Mouse (Mus musculus) inflammation-experienced regulatory T-cells, adult 6 months (primary cell): ENCODE data around the gene Ms4a18. TPM values are rescaled to one million over a fixed set of nuclear protein-coding genes. Genes with fewer than 3 reads are reported as not detected.
A peak's percentile ranks its signal among the peaks of the same experiment; 100 is the strongest.

Experiments used
- ATAC-seq: one replicate; pipeline ENCODE4 v1.8.0; 2017
- polyA plus RNA-seq, 3 experiments: library from polyadenylated mRNA; unstranded; fragments of 100-300 nt; shearing (Covaris generic); gene quantifications; one replicate each; pipeline ENCODE4 v1.2.1; 2017

The Ms4a18 gene
- polyA plus RNA-seq, 3 experiments from 2014 or later = not detected

DNA sequence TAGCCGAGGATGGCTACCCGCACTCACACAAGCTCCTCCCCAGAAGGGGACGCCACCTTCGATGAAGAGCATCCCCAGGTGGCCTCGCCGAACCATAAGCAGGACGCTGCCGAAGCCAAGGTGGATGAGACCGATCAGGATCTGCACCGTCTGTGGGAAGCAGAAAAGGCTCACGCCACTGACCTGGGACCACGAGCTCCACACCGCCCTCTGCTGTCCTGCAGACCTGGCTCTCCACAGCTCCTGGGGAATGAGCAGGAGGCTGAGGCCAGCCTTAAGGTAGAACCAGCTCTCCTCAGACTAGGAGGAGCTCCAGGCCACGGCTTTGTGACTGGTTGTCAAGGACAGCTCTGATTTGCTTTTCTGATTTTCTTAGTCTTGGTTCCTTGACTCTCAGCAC lies 34.7 kb downstream of the Ms4a18 start:
- ATAC-seq = no peak

GRCm38 (mm10) chr19:10980210-10980609 lies 37.6 kb downstream of the Ms4a18 start:
- no peak for ATAC-seq

DNA sequence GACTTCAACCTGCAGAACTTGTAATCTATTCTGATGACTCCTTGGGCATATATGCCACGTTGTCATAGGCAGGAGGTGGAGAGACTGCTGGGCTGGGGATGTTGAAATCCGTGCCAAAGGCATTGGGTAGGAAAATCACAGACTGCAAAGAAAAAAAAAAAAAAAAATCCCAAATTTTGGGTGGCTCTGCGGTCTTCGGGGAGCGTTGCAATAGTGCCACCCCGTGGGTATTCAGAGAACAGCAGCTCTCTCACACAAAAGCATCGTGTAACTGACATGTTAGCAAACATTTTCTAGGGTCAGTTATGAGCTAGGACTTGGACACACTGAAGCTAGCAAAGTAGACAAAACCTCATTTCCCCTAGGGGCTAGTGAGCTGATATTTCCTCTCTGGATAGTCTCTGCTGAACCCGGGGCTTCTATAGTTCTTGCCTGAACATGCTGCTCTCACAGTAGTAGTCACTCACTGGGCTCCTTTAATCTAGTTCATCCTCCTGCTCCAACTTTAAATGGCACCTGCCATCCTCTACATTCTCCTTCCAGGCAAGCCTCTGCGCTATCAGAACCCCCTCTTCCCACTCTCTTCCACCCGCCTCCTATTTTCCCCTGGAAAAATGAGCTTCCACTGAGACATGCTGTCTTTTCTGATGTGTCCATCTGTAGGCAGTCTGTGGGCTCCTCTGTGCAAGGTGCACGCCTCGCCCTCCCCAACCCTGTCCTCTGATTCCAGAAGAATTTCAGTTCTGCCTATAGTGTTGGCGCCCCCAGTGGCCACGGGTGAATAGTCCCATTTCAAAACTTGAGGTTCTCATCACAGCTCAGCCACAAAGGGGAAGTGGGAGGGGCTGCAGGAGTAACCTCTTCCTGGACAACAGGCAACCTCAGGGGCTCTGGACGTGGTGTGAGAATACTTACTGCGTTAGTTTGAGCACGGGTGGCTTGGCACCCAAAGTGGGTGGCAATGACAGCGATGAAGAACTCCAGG lies 38.4 kb downstream of the Ms4a18 start:
- peak; percentile 91 for ATAC-seq

- no peak for ATAC-seq
Measured at GRCm38 (mm10) chr19:10976318-10976717, 41.5 kb downstream of the Ms4a18 start.

GRCm38 (mm10) chr19:10975187-10975586 lies 42.6 kb downstream of the Ms4a18 start:
- no peak for ATAC-seq

- ATAC-seq = no peak
Measured at GRCm38 (mm10) chr19:10974238-10974865, 43.5 kb downstream of the Ms4a18 start, which contains the start of gene Ms4a10. TSS of gene Ms4a10 (minus strand) at chr19:10974670.

- no peak for ATAC-seq
Measured at GRCm38 (mm10) chr19:10973187-10973586, 44.6 kb downstream of the Ms4a18 start.

DNA sequence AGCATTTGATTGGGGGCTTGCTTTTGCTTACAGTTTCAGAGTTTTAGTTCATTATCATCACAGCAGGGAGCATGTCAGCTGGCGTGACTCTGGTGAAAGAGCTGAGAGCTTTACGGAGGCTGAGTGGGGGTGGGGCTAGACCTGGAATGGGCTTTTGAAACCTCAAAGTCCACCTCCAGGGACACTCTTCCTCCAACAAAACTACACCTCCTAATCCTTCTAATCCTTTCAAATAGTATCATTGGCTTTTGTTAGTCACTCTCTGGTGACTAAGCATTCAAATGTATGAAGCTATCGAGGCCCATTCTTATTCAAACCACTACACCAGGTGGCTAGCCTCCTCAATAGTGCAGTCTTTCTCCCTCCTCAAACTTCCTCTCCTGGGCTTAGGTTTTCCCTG lies 45.2 kb downstream of the Ms4a18 start:
- ATAC-seq = no peak

GRCm38 (mm10) chr19:10970457-10970856 lies 47.4 kb downstream of the Ms4a18 start:
- no peak for ATAC-seq

DNA sequence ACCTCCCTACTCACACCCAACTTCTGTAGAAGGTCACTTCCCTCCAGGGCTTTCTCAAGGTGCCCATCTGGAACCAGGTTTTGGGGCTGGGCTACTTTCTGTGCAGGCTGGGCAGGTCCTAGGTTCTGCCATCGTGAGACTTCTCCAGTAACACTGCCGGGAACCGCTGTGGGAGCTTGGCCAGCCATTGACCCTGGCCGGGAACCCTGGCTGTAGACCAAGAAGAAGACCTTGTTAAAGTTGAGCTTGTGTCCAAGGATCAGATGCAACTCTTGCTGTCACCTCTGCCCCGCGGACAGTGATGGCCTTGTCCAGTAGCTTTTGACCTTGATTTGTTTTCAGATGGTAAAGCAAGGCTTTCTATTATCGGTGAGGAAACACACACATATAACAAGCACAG lies 49.3 kb downstream of the Ms4a18 start:
- ATAC-seq = no peak

DNA sequence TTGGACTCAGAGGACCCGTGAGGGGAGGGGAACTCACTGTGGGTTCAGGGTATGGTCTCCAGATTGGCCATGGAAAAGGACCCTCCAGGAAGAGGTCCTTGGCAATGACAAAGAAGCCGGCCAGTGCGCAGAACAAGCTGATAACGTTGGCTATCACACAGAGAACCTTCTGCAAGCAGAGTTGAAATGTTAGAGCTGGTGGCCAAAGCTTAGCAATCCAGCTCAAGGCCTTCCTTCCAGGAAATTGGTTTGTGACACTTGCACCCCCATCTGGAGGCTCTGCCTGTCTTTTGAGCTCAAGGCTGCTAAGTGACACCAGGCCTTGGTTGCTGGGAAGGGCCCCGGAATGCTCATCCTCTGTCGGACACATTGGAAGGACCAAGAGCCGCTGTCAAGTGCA lies 52.1 kb downstream of the Ms4a18 start:
- no peak for ATAC-seq

GRCm38 (mm10) chr19:10959978-10960346 lies 57.9 kb downstream of the Ms4a18 start:
- no peak for ATAC-seq

GRCm38 (mm10) chr19:10959085-10959977 lies 58.5 kb downstream of the Ms4a18 start:
- peak; percentile 65 for ATAC-seq

DNA sequence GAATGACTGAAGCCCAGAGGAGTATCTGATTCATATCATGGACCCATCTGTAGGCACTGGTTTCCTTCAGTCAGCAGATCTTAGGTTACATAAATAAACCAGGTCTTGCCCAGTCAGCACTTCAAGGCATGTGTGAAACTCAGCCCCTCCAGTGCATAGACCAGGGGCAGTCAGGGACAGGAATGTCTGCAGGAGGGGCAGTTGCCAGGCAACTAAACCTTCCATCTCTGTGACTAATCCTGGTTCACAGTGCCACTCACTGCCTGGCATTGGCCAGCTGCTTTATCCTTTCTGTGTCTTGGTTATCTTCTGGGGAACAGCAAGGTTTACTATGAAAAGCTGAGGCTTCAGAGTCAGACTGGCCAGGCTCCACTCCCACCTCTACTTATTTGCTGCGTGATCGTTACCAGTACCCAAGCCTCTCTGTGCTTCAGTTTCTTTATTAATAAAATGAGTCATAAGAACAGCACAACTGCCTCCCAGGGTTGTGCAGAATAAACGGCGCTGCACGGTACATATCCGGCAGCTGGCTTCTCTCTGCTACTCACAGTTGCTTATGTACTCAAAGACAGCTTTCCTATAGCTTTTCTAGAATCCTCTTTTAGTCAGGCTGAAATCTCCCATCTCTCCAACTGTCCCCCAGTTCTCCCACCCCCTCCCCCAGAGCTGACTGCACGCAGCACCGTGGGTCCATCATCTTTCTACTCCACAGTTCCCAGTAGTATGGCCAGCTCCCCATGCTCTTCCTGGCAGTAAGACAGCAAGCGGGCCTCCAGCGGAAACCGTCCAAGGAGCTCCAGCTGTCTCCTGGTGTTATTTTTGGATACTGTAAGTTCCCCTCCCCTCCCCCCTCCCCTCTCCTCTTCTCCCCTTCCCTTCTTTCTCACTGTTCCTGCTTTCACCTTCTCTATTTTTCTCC lies 65.6 kb downstream of the Ms4a18 start:
- no peak for ATAC-seq

DNA sequence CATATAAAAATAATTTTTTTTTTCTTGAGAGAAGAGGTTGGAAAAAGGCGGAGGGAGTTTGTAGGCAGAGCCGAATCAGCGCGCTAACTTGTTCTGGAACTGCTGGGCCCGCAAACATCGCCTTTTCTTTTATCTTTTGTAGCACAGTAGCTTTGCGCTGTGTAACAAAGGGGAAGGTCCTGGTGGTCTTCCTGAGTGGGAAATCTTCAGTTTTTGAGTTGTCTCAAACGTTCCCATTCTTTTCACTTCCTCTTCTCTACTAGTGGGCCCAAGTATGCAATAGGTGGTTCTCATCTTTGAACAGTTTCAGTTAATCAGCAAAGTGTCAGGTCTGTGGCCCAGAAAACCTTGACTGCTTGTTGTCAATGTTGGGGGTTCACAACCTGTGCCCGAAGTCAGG lies 68.3 kb downstream of the Ms4a18 start:
- ATAC-seq = no peak

GRCm38 (mm10) chr19:10949112-10949511 lies 68.7 kb downstream of the Ms4a18 start, which contains the start of gene Ccdc86:
TSS of gene Ccdc86 (minus strand) at chr19:10949266.
- ATAC-seq = peak; percentile 96

DNA sequence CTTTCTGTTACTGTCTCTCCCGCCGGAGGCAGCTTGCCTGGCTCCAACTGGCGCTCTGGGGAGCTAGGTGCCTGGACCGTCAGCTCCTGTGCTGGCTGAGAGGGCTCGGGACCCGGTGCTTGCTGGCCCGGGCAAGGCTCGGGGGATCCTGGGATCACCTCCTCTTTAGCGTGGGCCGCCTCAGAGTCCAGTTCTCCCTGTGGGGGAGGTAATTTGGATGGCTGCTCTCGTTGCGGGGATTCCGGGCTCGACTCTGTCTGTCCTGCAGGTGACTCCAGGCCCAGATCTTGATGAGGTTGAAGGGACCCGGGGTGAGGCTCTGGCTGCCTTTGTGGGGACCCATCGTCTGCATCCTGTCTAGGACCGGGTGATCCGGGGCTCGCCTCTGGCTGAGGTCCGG lies 69.4 kb downstream of the Ms4a18 start:
- no peak for ATAC-seq

DNA sequence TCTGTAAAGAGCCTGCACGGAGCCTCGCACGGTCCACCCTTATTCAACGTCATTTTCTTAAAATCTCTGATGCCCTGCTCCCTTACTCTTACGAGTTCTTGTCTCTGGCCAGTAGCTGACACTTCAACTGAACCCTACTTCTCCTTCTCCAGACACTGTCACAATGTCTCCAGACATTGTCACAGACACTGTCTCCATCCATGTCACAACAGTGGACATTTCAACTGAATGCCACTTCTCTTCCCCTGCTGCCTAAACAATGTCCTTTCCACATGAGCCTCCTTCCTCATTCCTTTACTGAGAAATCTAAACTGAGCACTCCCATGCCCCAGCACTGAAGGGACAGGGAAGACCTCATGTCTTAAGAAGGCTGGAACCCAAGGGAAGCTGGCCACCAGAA lies 70.6 kb downstream of the Ms4a18 start:
- no peak for ATAC-seq
